Mouse (Mus musculus) kidney, postnatal 0 days (tissue): ENCODE results near the gene Vill. TPM values are rescaled to one million over a fixed set of nuclear protein-coding genes. Genes with fewer than 3 reads are reported as not detected.

Experiments used
- ATAC-seq: fragments of 200-750 bp; cut with Nextera tagmentation; replicated peaks from 2 replicates; pipeline ENCODE4 v1.8.0; 2017; ENCODE audit warnings: low read depth, moderate number of reproducible peaks, moderate TSS enrichment, moderate library complexity; ENCODE audit not compliant: low FRiP score
- DNase-seq: peaks from one replicate; pipeline ENCODE4 v3.0.0-alpha.2; 2016; ENCODE audit warnings: low spot score
- H3K27ac ChIP-seq: fragments of 300-500 bp; sonication (generic); 2 replicates; pipeline ENCODE4 v1.5.1; 2014; ENCODE audit warnings: mild to moderate bottlenecking
- H3K27me3 ChIP-seq: fragments of 300-500 bp; sonication (generic); 2 replicates; pipeline ENCODE4 v1.6.1; 2014; ENCODE audit warnings: low read length, mixed read lengths; ENCODE audit not compliant: insufficient read depth
- H3K36me3 ChIP-seq: fragments of 300-500 bp; sonication (generic); 2 replicates; pipeline ENCODE4 v1.6.1; 2014; ENCODE audit warnings: low read length, mixed read lengths; ENCODE audit not compliant: insufficient read depth
- H3K4me1 ChIP-seq: fragments of 300-500 bp; sonication (generic); replicated peaks from 2 replicates; pipeline ENCODE4 v1.6.1; 2014; ENCODE audit warnings: antibody characterized with exemption, low read length, mixed read lengths; ENCODE audit not compliant: insufficient read depth
- H3K4me2 ChIP-seq: fragments of 300-500 bp; sonication (generic); 2 replicates; pipeline ENCODE4 v1.6.1; 2014; ENCODE audit warnings: mild to moderate bottlenecking, low read length, moderate library complexity, mixed read lengths
- H3K4me3 ChIP-seq: fragments of 300-500 bp; sonication (generic); replicated peaks from 2 replicates; pipeline ENCODE4 v1.5.1; 2014; ENCODE audit warnings: low read depth, low read length
- H3K9ac ChIP-seq: fragments of 300-500 bp; sonication (generic); 2 replicates; pipeline ENCODE4 v1.6.1; 2014; ENCODE audit warnings: low read depth, low read length
- H3K9me3 ChIP-seq: fragments of 300-500 bp; sonication (generic); replicated peaks from 2 replicates; pipeline ENCODE4 v1.6.1; 2016; ENCODE audit warnings: low read length, inconsistent platforms, mixed read lengths
- CTCF ChIP-seq: IDR thresholded peaks from 2 replicates; pipeline ENCODE4 v1.5.1; 2016; ENCODE audit warnings: antibody characterized with exemption, low read depth, mild to moderate bottlenecking, moderate library complexity
- WGBS: fragments of 180-500 bp; shearing (Covaris S2); extraction: QIAGEN DNeasy Blood & Tissue Kit; methylation state at CpG from one replicate; pipeline ENCODE4 v1.1.7; 2014; 5-methylcytosine and 5-hydroxymethylcytosine counted together
- polyA plus RNA-seq: library from polyadenylated mRNA; unstranded; fragments of >200 nt; fragmentation: Nextera tagmentation; extraction: Ambion mirVana; gene quantifications from 2 replicates; pipeline ENCODE4 v1.2.1, GENCODE M21; 2015

Gene Vill
- polyA plus RNA-seq, 1 experiment from 2014 or later, result 38.8 TPM

- Histone ChIP-seq H3K4me1 (peaks cover 16% of the 10 kb centered on the region), H3K27me3 (no peaks in the 10 kb centered on the region), H3K4me2 (no peak overlapping the region), H3K9me3 (no peaks in the 10 kb centered on the region), H3K27ac (no peak overlapping the region), H3K9ac (no peak overlapping the region), H3K4me3 (no peak overlapping the region), H3K36me3 (peaks cover 6% of the 10 kb centered on the region; the same call in 1 of the 2 replicates)
- no peak for DNase-seq
- WGBS, result 76% methylated on average over 11 of the region's 11 CpGs
- no peak for TF ChIP-seq CTCF
- no peak for ATAC-seq
These were observed 4.2 kb upstream of the Vill start for GRCm38 (mm10) chr9:119048182-119048903.

DNA sequence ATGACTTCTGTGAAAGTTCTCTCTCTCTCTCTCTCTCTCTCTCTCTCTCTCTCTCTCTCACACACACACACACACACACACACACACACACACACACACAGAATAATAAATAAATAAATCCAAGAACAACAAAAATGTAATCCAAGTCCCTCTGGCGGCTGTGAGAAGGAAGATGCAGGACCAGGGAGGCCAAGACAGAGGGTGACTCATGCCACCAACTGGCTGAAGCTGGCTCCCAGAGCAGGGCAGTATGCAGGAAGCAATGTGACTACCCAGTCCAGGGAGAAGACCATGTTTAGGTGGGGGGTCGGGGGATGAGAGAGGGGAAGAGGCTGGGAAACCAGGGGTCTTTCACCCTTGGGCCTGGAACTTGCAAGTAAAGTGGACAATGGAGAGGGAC is 1.4 kb upstream of the Vill start:
- Histone ChIP-seq H3K27ac (peak overlapping the region; percentile 22; the same call in 1 of the 2 replicates), H3K4me3 (no peak overlapping the region), H3K36me3 (no peaks in the 10 kb centered on the region), H3K4me2 (no peak overlapping the region), H3K9ac (no peak overlapping the region), H3K9me3 (no peaks in the 10 kb centered on the region), H3K4me1 (peaks cover 20% of the 10 kb centered on the region), H3K27me3 (no peaks in the 10 kb centered on the region)
- peak; percentile 69 for DNase-seq
- 41% methylated on average over 2 of the region's 2 CpGs for WGBS
- 0 out of 2 replicates have a peak, but pooled peaks have one; percentile 40 for ATAC-seq
- peak; percentile 63 for TF ChIP-seq CTCF

GRCm38 (mm10) chr9:119053964-119054576 is 1.5 kb downstream of the Vill start:
- DNase-seq, result no peak
- H3K27me3 ChIP-seq, result no peaks in the 10 kb centered on the region
- no peak for TF ChIP-seq CTCF
- peaks cover 20% of the 10 kb centered on the region for H3K4me1 ChIP-seq
- H3K9me3 ChIP-seq, result no peaks in the 10 kb centered on the region
- ATAC-seq, result no peak
- H3K36me3 ChIP-seq, result no peaks in the 10 kb centered on the region
- no peak overlapping the region for H3K4me3 ChIP-seq
- 65% methylated on average over 9 of the region's 9 CpGs for WGBS
- no peak overlapping the region for H3K27ac ChIP-seq
- no peak overlapping the region for H3K9ac ChIP-seq
- H3K4me2 ChIP-seq, result peak overlapping the region; percentile 79

DNA sequence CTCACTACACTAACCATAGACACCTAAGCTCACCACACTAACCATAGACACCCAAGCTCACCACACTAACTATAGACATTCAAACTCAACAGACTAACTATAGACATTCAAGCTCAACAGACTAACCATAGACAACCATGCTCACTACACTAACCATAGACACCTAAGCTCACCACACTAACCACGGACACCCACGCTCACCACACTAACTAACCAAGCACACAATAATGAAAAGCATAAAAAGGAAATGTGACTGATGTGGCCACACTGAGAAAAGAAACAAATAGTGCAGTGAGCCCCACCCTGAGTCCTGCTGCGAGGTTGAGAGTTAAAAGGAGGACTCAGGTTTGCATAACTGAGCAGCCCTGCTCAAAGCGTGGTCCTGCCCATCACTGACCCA is 2.8 kb downstream of the Vill start:
- Histone ChIP-seq H3K4me1 (peaks cover 20% of the 10 kb centered on the region), H3K9ac (no peak overlapping the region), H3K4me3 (no peak overlapping the region), H3K4me2 (no peak overlapping the region), H3K36me3 (no peaks in the 10 kb centered on the region), H3K9me3 (no peaks in the 10 kb centered on the region), H3K27ac (no peak overlapping the region), H3K27me3 (no peaks in the 10 kb centered on the region)
- no peak for DNase-seq
- TF ChIP-seq CTCF, result no peak
- ATAC-seq, result no peak
- 86% methylated on average over 4 of the region's 4 CpGs for WGBS

GRCm38 (mm10) chr9:119058245-119058644 is 5.7 kb downstream of the Vill start:
- Histone ChIP-seq H3K36me3 (no peaks in the 10 kb centered on the region), H3K9ac (no peak overlapping the region), H3K27me3 (no peaks in the 10 kb centered on the region), H3K27ac (no peak overlapping the region), H3K9me3 (no peaks in the 10 kb centered on the region), H3K4me1 (peaks cover 4% of the 10 kb centered on the region), H3K4me2 (no peak overlapping the region), H3K4me3 (no peak overlapping the region)
- WGBS, result 82% methylated on average over 7 of the region's 7 CpGs
- no peak for ATAC-seq
- no peak for TF ChIP-seq CTCF
- DNase-seq, result no peak

GRCm38 (mm10) chr9:119060701-119061100 is 8.1 kb downstream of the Vill start:
- no peak overlapping the region for H3K9ac ChIP-seq
- no peak overlapping the region for H3K4me2 ChIP-seq
- peak overlapping the region; percentile 5; the same call in 1 of the 2 replicates for H3K27ac ChIP-seq
- no peaks in the 10 kb centered on the region for H3K4me1 ChIP-seq
- 87% methylated on average over 10 of the region's 10 CpGs for WGBS
- no peaks in the 10 kb centered on the region for H3K9me3 ChIP-seq
- no peaks in the 10 kb centered on the region for H3K36me3 ChIP-seq
- no peak overlapping the region for H3K4me3 ChIP-seq
- no peaks in the 10 kb centered on the region for H3K27me3 ChIP-seq
- DNase-seq (no peak), ATAC-seq (no peak)
- TF ChIP-seq CTCF, result no peak
